Mouse (Mus musculus) splenic B cell, adult 2 months (primary cell): ENCODE data around the gene Ppp3ca.
A peak's percentile ranks its signal among the peaks of the same experiment; 100 is the strongest.

ENCODE experiments used
- DNase-seq: peaks from one replicate; pipeline ENCODE4 v3.0.0-alpha.2; 2011; ENCODE audit warnings: low read depth, low spot score
- H3K27me3 ChIP-seq: 2 replicates; pipeline ENCODE4 v1.6.1; 2012; ENCODE audit warnings: mild to moderate bottlenecking, low read length, moderate library complexity, mixed read lengths; ENCODE audit not compliant: control insufficient read depth, poor library complexity, insufficient read depth, severe bottlenecking
- H3K36me3 ChIP-seq: 2 replicates; pipeline ENCODE4 v1.6.1; 2012; ENCODE audit warnings: mild to moderate bottlenecking, low read length, moderate library complexity, mixed read lengths; ENCODE audit not compliant: control insufficient read depth, poor library complexity, insufficient read depth, severe bottlenecking

Ppp3ca gene

DNA sequence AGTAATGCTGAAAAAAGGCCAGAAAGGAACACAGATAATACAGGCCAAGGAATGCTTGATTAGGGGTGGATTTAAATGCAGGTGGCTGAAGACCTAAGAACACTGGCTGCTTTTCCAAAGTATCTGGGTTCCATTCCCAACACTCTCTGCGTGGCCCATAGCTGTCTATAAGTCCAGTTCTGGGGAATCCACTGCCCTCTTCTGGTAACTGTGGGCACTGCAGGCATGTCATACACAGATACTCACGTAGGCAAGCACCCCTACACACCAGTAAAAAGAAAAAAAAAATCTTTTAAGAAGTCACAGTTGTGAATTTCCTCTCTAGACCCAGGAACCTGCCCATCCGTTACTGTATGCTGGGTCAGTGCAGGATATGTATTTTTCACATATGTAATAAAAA is 167.7 kb downstream of the Ppp3ca start:
- DNase-seq: peak; percentile 65
- Histone ChIP-seq H3K36me3 (peaks cover 4% of the 10 kb centered on the region), H3K27me3 (no peaks in the 10 kb centered on the region)

DNA sequence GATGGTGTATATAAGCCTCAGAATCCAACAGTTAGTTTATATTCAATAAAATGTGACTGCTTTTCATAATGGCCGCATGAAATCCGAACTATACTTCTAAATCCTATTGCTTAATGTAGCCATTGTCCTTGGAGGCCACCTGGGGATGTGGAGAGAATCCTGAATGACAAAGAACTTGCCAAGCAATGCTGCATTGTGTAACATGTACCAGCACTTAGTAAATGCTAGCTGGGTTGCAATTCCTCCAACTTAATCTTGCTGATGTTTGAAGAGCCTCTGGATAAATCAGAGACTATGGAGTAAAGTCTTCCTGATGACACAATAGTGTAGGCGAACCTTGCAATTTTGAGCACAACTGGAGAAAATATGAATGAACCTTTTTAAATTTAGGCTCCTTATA is 171.4 kb downstream of the Ppp3ca start:
- DNase-seq: no peak
- Histone ChIP-seq H3K36me3 (peaks cover 6% of the 10 kb centered on the region), H3K27me3 (no peaks in the 10 kb centered on the region)

DNA sequence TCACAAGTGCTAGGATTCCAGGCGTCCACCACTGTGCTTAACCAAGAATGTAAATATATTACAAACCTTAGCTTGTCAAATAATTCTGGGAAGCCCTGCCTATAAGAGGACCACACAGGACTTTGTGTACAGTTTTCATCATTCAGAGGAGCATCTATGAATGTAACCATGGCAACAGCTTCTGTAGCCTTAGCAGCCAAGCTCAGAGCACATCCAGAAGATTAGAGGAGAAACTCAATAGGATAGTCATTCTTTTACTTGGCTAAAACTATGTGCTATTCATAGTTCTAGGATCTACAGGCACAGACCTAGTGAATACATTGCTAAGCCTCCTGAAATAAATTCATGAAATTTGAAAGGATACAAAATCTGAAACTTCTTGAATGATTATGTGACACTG is 172.5 kb downstream of the Ppp3ca start:
- no peaks in the 10 kb centered on the region for H3K27me3 ChIP-seq
- H3K36me3 ChIP-seq: peaks cover 6% of the 10 kb centered on the region
- DNase-seq: no peak

DNA sequence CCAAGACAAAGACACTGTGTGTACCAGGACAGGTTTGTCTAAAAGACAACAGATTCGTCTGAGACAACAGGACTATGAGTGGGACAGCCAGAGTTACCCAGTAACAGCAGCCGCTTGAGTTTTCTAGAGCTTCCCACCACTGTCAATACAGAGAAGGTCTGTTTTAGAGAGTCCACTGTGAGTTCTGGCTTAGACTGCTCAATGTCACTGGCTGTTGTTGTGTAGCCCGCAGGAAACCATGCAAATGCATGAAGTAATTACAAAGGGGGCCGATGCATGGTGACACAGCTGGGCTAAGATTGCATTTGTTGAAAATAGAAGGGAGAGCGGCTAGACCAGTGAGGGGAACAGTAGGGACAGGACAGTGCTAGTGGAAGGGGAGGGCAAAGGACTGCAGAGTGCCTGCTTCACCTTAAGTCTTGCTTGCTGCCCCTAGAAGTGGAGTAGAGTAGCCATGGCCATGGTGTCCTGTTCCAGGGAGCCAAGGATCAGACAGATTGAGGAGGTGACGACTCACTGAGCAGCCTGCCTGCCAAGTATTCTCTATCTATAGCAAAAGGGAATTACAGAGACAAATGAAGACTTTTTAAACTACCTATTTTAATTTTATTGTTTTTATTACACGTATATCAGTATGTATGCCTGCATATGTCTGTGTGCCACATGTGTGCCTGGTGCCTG is 174.0 kb downstream of the Ppp3ca start:
- no peak for DNase-seq
- Histone ChIP-seq H3K36me3 (peaks cover 4% of the 10 kb centered on the region; the same call in 1 of the 2 replicates), H3K27me3 (no peaks in the 10 kb centered on the region)

DNA sequence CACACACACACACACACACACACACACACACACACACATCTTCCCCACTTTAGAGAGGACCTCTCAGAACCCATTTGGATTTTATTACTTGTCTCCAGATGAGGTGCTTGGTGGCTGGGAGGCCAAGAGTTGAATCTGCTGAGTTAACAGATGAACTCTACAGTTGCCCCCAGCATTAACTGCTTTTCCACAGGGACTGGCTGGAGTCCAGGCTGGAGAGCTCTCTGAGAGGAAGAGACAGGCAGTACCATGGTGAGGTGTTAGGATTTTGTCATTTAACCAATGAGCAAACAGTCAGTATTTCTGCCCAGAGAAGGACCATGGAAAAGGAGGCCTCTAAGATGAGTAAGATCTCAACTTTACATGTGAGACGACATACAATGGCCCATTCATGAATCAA is 179.1 kb downstream of the Ppp3ca start:
- Histone ChIP-seq H3K36me3 (no peaks in the 10 kb centered on the region), H3K27me3 (no peaks in the 10 kb centered on the region)
- no peak for DNase-seq

DNA sequence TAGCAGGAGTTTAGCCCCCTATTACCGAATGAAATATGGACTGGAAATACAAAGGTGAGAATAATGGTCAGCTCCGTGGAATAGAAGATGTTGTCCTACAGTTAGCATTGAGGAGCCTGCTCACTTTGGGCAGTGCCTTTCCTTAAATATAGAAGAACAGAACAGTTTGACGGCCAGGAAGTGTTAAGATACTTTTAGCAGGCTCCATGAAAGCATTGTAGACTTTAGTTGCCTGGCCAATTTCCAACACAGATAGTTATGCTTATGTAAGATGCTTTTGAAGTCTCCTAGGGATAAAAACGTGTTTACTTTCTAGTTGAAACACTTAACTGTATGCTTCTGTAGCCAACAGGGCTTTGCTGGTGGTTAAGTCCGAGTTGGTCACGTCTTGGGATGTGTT is 183.0 kb downstream of the Ppp3ca start:
- Histone ChIP-seq H3K27me3 (no peaks in the 10 kb centered on the region), H3K36me3 (no peaks in the 10 kb centered on the region)
- no peak for DNase-seq

DNA sequence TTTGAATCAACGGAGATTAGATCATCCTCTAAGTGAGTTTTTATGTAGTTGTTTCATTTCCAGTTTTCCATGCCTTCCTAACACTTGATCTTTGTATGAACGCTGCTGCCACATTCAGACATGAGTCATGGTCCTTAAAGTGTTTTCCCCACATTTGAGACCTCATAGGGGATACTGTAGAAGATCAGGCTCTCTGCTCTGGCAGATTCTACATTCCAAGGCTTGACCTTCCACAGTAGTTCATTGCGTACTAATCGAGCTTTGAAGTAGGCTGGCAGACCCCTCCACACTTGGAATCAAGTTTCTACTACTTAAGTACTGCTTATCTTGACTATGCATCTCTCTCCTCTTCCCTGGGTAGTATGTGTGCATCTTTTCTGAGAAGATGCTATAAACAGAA is 183.7 kb downstream of the Ppp3ca start:
- Histone ChIP-seq H3K36me3 (no peaks in the 10 kb centered on the region), H3K27me3 (no peaks in the 10 kb centered on the region)
- DNase-seq: no peak

DNA sequence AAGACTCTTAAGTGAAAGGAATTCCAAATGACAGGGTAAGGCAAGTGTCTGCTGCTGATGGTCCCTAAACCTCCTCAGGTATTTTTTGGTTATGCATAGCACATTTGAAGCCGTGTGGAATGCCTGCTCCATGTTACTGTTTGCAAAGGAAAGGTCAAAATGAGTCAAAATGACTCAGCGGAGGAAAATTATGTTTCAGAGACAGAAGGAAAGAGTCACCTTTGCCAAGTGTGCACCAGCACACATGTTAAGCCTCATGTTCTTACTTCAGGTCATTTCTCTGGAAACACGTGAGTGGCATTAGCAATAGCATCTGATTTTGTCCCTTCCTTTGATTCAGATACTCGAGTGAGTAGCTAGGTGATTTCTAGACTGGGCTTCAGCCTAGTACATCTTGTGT is 186.1 kb downstream of the Ppp3ca start:
- Histone ChIP-seq H3K36me3 (peaks cover 2% of the 10 kb centered on the region; the same call in 1 of the 2 replicates), H3K27me3 (no peaks in the 10 kb centered on the region)
- DNase-seq: no peak

DNA sequence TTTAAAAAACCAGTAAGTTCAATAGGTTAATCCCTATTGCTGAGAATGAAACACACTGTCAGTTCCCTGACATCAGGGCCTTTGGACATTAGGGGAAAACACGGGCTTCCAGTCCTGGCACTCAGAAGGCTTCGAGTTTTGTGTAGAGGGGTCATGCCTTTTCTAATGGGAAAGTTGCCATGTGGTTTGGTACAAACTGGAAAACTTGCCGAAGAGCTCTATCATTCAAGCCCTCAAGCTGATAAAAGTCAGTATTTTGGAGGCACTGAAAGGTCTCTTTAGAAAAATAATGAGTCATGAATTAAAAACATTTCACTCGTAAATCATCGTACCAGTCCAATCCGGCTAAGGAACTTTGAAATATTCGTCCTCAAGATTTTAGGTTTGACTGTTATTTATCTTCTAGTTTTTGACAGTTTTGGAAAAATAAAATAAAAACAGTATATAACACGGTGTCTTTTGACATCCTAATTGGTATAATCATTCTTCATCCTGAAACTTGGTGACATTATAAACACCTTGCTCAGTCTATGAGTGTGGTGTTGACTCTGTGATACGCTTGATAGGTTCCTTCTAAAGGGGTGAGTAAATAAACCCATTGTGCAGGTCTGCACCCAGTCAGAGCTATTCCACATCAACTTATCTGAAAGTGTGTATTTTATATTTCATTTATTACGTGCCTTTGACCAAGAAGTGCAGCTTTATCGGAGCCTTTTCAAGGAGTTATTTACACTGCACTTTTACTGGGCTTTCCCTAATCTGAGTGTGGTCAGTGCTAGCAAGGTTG is 192.3 kb downstream of the Ppp3ca start:
- Histone ChIP-seq H3K27me3 (no peaks in the 10 kb centered on the region), H3K36me3 (peaks cover 2% of the 10 kb centered on the region; the same call in 1 of the 2 replicates)
- DNase-seq: no peak

DNA sequence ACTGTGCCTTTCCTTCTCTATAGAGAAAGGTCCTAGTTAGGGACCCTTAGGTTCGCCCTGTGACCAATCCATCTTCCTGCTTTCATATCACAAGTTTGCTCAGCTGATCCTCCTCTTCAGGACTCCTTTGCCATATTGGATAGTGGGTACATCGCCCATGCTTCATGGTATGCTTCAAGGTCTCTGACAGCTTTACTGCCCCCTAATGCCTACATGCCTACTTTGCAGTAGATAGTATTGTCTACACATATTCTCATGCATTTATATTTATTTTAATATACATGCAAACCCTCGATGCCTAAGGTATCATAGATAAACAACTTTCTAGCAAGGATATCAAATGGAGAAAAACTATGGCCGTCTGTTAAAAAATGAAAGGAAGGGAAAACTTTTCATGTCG is 193.2 kb downstream of the Ppp3ca start:
- Histone ChIP-seq H3K27me3 (no peaks in the 10 kb centered on the region), H3K36me3 (peaks cover 2% of the 10 kb centered on the region; the same call in 1 of the 2 replicates)
- peak; percentile 18 for DNase-seq

DNA sequence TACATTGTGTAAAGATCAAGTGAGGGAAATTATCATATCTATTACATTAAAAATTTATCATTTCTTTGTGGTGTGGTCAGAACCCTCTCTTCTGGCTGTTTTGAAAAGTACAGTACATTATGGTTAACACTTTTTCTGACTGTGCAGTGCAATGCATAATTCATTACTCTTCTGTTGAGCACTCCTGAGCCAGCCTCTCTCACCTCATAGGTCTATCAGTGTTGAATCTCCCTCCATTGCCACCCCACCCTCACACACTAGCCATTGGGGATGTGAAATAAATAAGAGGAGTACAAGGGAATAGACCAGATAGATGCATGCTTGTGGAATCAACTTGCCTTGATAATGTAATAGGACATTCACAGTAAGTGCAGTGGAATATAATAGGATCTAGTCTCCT is 194.4 kb downstream of the Ppp3ca start:
- peaks cover 4% of the 10 kb centered on the region; the same call in 1 of the 2 replicates for H3K36me3 ChIP-seq
- no peaks in the 10 kb centered on the region for H3K27me3 ChIP-seq
- no peak for DNase-seq

DNA sequence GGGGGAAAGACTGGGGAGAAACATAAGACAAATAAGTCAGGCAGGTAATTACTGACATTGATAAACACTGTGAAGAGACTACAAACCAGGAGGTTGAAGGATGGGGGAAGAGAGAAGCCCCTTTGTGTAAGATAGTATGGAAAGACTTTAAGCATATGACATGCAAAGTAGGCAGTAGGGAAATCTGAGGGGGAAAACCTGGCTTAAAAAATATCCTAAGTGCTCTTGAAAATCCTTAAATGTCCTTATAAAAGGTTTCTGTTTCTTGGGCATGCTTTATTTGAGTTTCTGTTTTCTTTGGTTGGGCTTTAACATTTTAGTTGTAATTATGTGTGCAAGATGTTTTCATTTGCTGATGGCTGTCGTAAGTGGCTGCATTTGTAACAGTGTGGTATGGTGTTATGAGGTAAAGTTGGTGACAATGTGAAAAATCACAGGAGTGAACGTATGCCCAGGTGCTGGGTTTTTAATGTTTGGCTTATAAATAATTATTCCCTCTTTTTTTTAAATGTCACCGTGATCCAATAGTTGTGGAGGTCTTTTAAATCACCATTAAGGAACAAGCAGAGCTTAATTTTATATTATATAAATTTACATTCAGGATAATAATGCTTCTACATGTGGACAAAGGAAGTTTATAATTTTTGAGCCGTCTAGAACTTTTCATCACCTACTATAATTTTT is 195.4 kb downstream of the Ppp3ca start:
- Histone ChIP-seq H3K27me3 (no peaks in the 10 kb centered on the region), H3K36me3 (0 out of 2 replicates have a peak, but pooled peaks cover 2% of the 10 kb centered on the region)
- no peak for DNase-seq

DNA sequence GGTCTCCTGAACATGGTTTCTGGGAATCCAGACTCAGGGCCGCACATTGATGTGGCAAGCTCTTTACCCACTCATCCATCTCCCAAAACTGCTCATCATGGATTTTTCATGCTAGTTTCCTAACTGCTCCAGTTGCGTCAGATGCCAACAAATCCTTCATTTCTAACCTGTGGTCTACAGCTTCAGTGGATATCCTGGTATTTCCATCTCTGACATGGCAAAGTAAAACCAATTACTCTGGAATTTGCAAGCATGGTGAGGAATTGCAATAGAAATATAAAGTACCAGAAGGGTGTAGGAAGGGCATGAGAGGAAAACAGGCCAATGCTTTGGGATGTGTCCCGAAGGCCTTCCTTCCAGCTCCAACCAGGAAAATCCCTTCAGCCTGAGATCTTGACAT is 196.2 kb downstream of the Ppp3ca start:
- Histone ChIP-seq H3K27me3 (no peaks in the 10 kb centered on the region), H3K36me3 (peaks cover 2% of the 10 kb centered on the region; the same call in 1 of the 2 replicates)
- DNase-seq: no peak

DNA sequence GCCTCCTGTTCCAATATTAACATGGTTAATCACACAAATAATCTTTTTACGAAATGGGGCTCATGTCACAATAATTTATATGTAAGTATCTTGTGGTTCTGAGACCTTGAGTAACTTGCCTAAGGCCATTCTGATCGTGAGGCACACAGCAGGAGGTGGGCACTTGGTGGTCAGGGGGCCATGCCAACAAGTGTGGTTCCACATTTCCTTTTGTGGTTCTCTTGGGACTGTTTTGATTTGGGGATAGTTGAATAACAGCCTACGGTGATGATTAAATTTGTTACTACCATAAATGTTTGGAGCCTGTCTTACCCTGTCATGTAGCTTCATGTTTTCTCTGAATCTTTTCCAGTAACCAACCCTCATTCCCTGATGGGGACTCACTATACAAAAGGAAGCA is 196.6 kb downstream of the Ppp3ca start:
- H3K36me3 ChIP-seq: peaks cover 2% of the 10 kb centered on the region; the same call in 1 of the 2 replicates

DNA sequence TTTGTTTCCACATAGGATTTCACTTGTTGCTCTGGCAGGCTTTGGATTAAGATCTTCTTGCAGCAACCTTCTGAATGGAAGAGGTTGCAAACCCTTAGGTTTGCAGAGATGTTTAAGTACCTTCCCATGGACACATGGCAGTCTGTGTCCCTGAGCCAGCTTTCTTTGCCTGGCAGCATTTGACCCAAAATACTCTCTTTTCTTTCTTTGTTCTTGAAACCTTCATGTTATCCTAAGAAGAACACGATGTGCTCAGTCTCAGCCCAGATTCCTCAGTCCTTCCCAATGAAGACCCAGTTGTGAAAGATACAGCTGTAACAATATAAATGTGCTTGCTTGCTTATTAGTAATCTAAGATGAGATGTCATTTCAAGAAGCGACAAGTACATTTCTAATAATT is 197.4 kb downstream of the Ppp3ca start:
- Histone ChIP-seq H3K36me3 (peaks cover 2% of the 10 kb centered on the region; the same call in 1 of the 2 replicates), H3K27me3 (no peaks in the 10 kb centered on the region)
- no peak for DNase-seq

More for the DNA sequence above, 196.6 kb downstream of the Ppp3ca start:
- DNase-seq: no peak
- no peaks in the 10 kb centered on the region for H3K27me3 ChIP-seq
